Mouse (Mus musculus) heart, embryonic 14.5 days (tissue): ENCODE results near the gene Lrig1. TPM values are rescaled to one million over a fixed set of nuclear protein-coding genes. Genes with fewer than 3 reads are reported as not detected.

Experiments
- ATAC-seq: fragments of 200-750 bp; cut with Nextera tagmentation; 2 replicates; pipeline ENCODE4 v1.8.0; 2017; ENCODE audit warnings: low read depth, moderate TSS enrichment; ENCODE audit not compliant: insufficient number of reproducible peaks, insufficient read depth, low FRiP score
- H3K27ac ChIP-seq, 2 experiments: fragments of 200-500 bp in 1 of 2; fragments of 300-500 bp in 1 of 2; sonication (generic) in 1 of 2; replicated peaks in 1 of 2; 2 replicates each; pipeline ENCODE4 v1.5.1; 2012 to 2014; ENCODE audit warnings: low read depth in 2 of 2, low read length in 2 of 2, control low read depth in 1 of 2, mild to moderate bottlenecking in 1 of 2, mixed read lengths in 1 of 2; ENCODE audit not compliant: control insufficient read depth in 1 of 2, insufficient read depth in 1 of 2
- H3K27me3 ChIP-seq: fragments of 300-500 bp; sonication (generic); 2 replicates; pipeline ENCODE4 v1.6.1; 2014; ENCODE audit warnings: mild to moderate bottlenecking, low read length, control low read depth; ENCODE audit not compliant: control insufficient read depth, insufficient read depth
- H3K36me3 ChIP-seq: fragments of 300-500 bp; sonication (generic); 2 replicates; pipeline ENCODE4 v1.6.1; 2014; ENCODE audit warnings: mild to moderate bottlenecking, control low read depth, low read length, mixed read lengths; ENCODE audit not compliant: control insufficient read depth, insufficient read depth
- H3K4me1 ChIP-seq, 2 experiments: fragments of 200-500 bp in 1 of 2; fragments of 300-500 bp in 1 of 2; sonication (generic) in 1 of 2; 2 replicates each; pipeline ENCODE4 v1.6.1; 2012 to 2014; ENCODE audit warnings: low read length in 2 of 2, control low read depth in 1 of 2, mixed read lengths in 1 of 2; ENCODE audit not compliant: control insufficient read depth in 2 of 2, insufficient read depth in 2 of 2
- H3K4me2 ChIP-seq: fragments of 300-500 bp; sonication (generic); 2 replicates; pipeline ENCODE4 v1.6.1; 2014; ENCODE audit warnings: mild to moderate bottlenecking, low read length
- H3K4me3 ChIP-seq, 2 experiments: fragments of 200-500 bp in 1 of 2; fragments of 300-500 bp in 1 of 2; sonication (generic) in 1 of 2; 2 replicates each; pipeline ENCODE4 v1.5.1; 2012 to 2014; ENCODE audit warnings: low read length in 2 of 2, mild to moderate bottlenecking in 2 of 2, control low read depth in 1 of 2, low read depth in 1 of 2, moderate library complexity in 1 of 2; ENCODE audit not compliant: control insufficient read depth in 1 of 2, insufficient read depth in 1 of 2
- H3K9ac ChIP-seq: fragments of 300-500 bp; sonication (generic); 2 replicates; pipeline ENCODE4 v1.6.1; 2014; ENCODE audit warnings: mild to moderate bottlenecking, low read length
- H3K9me3 ChIP-seq: fragments of 300-500 bp; sonication (generic); 2 replicates; pipeline ENCODE4 v1.6.1; 2016; ENCODE audit warnings: low read length, control low read depth; ENCODE audit not compliant: control insufficient read depth
- WGBS: fragments of 180-500 bp; shearing (Covaris S2); extraction: QIAGEN DNeasy Blood & Tissue Kit; methylation state at CpG from one replicate; pipeline ENCODE4 v1.1.7; 2014; 5-methylcytosine and 5-hydroxymethylcytosine counted together
- polyA plus RNA-seq: library from polyadenylated mRNA; unstranded; fragments of >200 nt; fragmentation: Nextera tagmentation; extraction: Ambion mirVana; gene quantifications from 2 replicates; pipeline ENCODE4 v1.2.1, GENCODE M21; 2014

Lrig1 gene
- polyA plus RNA-seq, 1 experiment from 2014 or later, result 18.4 TPM

DNA sequence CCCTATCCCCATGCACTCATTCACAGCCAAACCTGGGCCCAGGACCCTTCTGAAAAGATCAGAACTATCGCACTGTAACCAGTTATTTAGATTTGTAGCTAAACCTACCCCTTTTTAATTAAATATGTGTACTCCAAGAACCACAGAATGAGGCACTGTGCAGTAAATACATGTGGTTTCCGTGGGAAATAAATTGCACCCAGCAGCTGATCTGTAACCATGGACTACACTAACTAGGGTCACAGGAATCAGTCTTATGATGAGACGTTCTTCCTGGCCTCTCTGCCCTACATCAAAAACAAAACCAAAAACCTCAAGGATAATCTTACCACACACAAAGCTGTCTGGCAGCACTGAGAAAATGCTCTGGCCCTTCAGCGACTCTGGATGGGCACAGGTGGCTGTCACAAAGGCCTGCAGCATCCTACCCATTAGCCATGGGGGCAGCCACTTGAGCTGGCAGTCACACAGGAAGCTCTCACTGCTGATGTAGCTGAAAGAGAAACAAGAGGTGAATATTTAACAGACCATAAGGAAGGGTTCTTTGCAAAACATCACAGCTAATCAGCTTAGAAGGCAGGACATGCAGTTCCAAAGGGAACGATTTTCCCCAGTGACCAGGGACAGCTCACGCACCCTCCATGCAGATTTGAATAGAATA is 86.6 kb downstream of the Lrig1 start:
- no peaks in the 10 kb centered on the region for H3K27me3 ChIP-seq
- no peak overlapping the region for H3K9ac ChIP-seq
- H3K4me2 ChIP-seq, result no peak overlapping the region
- no peak overlapping the region for H3K4me3 ChIP-seq
- peaks cover 0 to 4% of the 10 kb centered on the region in 2 experiments; a peak in 1 of 4 replicates for H3K4me1 ChIP-seq
- no peak overlapping the region for H3K27ac ChIP-seq
- H3K9me3 ChIP-seq, result no peaks in the 10 kb centered on the region
- no peak for ATAC-seq
- 82% methylated on average over 6 of the region's 6 CpGs for WGBS
- peaks cover 93% of the 10 kb centered on the region for H3K36me3 ChIP-seq

- Histone ChIP-seq H3K36me3 (peaks cover 78% of the 10 kb centered on the region), H3K27ac (no peak overlapping the region), H3K27me3 (no peaks in the 10 kb centered on the region), H3K9ac (no peak overlapping the region), H3K4me3 (no peak overlapping the region), H3K4me2 (no peak overlapping the region), H3K4me1 (peaks cover 3 to 5% of the 10 kb centered on the region in 2 experiments; a peak in 2 of 4 replicates), H3K9me3 (no peaks in the 10 kb centered on the region)
- WGBS, result 90% methylated on average over 2 of the region's 2 CpGs
- ATAC-seq, result no peak
Observed at GRCm38 (mm10) chr6:94604546-94604945, 95.4 kb downstream of the Lrig1 start.

DNA sequence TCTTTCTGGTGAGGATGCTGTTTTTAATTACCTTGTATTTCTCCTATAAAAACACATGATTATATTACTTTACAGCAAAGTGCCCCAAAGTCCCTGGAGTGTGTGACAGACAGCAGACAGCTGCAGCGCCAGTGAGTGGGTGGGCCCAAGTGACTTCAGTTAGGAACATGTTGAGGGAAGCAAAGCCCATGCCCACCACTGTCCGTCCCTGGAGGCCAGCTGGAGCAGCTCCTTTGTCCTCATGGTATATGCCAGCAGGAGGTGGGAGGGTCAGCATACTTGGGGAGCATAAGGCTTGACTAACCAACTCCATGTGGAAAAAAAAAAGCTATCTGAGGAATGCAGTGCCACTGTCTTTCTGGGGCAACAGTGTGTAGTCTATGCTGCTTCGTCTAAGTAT is 95.9 kb downstream of the Lrig1 start:
- Histone ChIP-seq H3K4me3 (no peak overlapping the region), H3K36me3 (peaks cover 73% of the 10 kb centered on the region), H3K9ac (no peak overlapping the region), H3K9me3 (no peaks in the 10 kb centered on the region), H3K27me3 (no peaks in the 10 kb centered on the region), H3K27ac (no peak overlapping the region), H3K4me2 (no peak overlapping the region), H3K4me1 (peaks cover 6 to 8% of the 10 kb centered on the region in 2 experiments; a peak in 3 of 4 replicates)
- ATAC-seq, result no peak
- WGBS, result 62% methylated on average over 3 of the region's 3 CpGs

DNA sequence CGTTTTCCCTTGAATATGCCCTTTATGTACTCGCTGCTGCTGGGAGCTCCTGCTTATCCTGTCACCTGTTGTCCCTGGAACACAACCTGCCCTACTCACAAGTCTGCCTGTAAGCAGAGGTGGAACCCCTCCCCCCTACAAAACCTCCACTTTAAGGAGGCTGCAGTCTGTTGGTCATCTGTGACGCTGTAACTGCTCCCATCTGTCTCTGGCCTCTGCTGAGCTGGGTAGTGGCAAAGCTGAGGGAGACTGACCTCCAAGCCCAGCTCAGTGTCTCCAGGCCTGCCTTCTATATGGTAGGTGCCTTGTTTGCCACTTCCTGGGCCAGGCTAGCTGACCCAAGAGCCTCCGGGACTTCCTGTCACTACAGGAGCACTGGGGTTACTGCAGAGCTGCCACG is 98.1 kb downstream of the Lrig1 start:
- no peaks in the 10 kb centered on the region for H3K27me3 ChIP-seq
- H3K4me2 ChIP-seq, result no peak overlapping the region
- no peak overlapping the region for H3K4me3 ChIP-seq
- H3K36me3 ChIP-seq, result peaks cover 51% of the 10 kb centered on the region
- no peak overlapping the region for H3K27ac ChIP-seq
- no peaks in the 10 kb centered on the region for H3K9me3 ChIP-seq
- H3K9ac ChIP-seq, result no peak overlapping the region
- H3K4me1 ChIP-seq, result peaks cover 24 to 25% of the 10 kb centered on the region in 2 experiments
- WGBS, result 74% methylated on average over 5 of the region's 5 CpGs
- ATAC-seq, result no peak

GRCm38 (mm10) chr6:94601101-94601500 is 98.9 kb downstream of the Lrig1 start:
- Histone ChIP-seq H3K9ac (no peak overlapping the region), H3K9me3 (no peaks in the 10 kb centered on the region), H3K27me3 (no peaks in the 10 kb centered on the region), H3K4me3 (no peak overlapping the region), H3K4me2 (no peak overlapping the region), H3K36me3 (peaks cover 44% of the 10 kb centered on the region), H3K4me1 (peaks cover 29% of the 10 kb centered on the region in 2 experiments), H3K27ac (no peak overlapping the region)
- WGBS, result 54% methylated on average over 5 of the region's 5 CpGs
- no peak for ATAC-seq

- no peak for ATAC-seq
Observed at GRCm38 (mm10) chr6:94599016-94599415, 100.9 kb downstream of the Lrig1 start.

DNA sequence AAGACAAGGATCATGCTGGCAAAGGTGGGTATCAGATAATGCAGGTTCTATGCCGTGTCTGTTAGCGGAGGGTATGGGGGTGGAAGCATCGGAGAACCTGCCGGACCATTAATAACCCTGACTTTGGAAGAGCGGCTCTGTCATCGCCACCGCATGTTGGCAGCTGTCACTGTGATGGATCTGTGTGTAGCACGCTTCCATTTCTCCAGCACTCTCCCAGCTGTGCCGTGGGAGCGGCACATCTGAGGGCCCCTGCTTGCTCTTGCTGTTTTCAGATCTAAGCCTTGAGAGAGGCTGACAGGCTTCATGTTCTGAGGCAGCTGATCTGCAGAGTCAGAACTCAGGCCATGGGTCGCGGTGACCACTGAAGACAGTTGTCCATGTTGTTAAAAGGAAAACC is 101.5 kb downstream of the Lrig1 start:
- Histone ChIP-seq H3K9ac (no peak overlapping the region), H3K27ac (no peak overlapping the region), H3K4me2 (no peak overlapping the region), H3K4me1 (peaks cover 42 to 54% of the 10 kb centered on the region in 2 experiments), H3K27me3 (no peaks in the 10 kb centered on the region), H3K4me3 (no peak overlapping the region), H3K36me3 (peaks cover 18% of the 10 kb centered on the region), H3K9me3 (no peaks in the 10 kb centered on the region)
- WGBS, result 50% methylated on average over 12 of the region's 12 CpGs
- ATAC-seq, result no peak

More at GRCm38 (mm10) chr6:94599016-94599415, 100.9 kb downstream of the Lrig1 start:
- peaks cover 23% of the 10 kb centered on the region for H3K36me3 ChIP-seq
- H3K4me2 ChIP-seq, result no peak overlapping the region
- WGBS, result 75% methylated on average over 13 of the region's 13 CpGs
- no peaks in the 10 kb centered on the region for H3K27me3 ChIP-seq
- H3K4me1 ChIP-seq, result peaks cover 40 to 48% of the 10 kb centered on the region in 2 experiments
- H3K27ac ChIP-seq, result no peak overlapping the region
- H3K9me3 ChIP-seq, result no peaks in the 10 kb centered on the region
- no peak overlapping the region for H3K9ac ChIP-seq
- no peak overlapping the region for H3K4me3 ChIP-seq
